Mouse (Mus musculus) lung, adult 2 months (tissue): ENCODE data around the gene Otoa.
A peak's percentile ranks its signal among the peaks of the same experiment; 100 is the strongest.

ENCODE experiments used
- CTCF ChIP-seq: fragments of 200-500 bp; IDR thresholded peaks from 2 replicates; pipeline ENCODE4 v1.5.1; 2011; ENCODE audit warnings: mild to moderate bottlenecking, low read length, control low read depth; ENCODE audit not compliant: insufficient read depth
- POLR2A ChIP-seq: fragments of 200-500 bp; IDR thresholded peaks from 2 replicates; pipeline ENCODE4 v1.6.1; 2011; ENCODE audit warnings: low read depth, mild to moderate bottlenecking, control low read depth, low read length, borderline replicate concordance; ENCODE audit errors: extremely low read depth

GRCm38 (mm10) chr7:121120143-121120818 is 38.8 kb downstream of the Otoa start:
- no peak for TF ChIP-seq POLR2A
- TF ChIP-seq CTCF, result peak; percentile 62
